Mouse (Mus musculus): Measurements from ENCODE around the gene Dpm3. TPM values are rescaled to one million over a fixed set of nuclear protein-coding genes. Genes with fewer than 3 reads are reported as not detected.
A peak's percentile ranks its signal among the peaks of the same experiment; 100 is the strongest.

Dpm3 gene
- total RNA-seq, 2 experiments from 2014 or later = 16.8 TPM; not detected in 1

DNA sequence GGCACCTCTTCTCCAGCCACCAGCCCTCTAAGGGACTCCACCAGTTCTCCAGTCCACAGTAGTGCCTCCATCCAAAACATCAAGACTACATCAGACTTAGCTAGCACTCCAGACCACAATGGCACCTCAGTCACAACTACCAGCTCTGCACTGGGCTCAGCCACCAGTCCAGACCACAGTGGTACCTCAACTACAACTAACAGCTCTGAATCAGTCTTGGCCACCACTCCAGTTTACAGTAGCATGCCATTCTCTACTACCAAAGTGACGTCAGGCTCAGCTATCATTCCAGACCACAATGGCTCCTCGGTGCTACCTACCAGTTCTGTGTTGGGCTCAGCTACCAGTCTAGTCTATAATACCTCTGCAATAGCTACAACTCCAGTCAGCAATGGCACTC lies 28.6 kb upstream of the Dpm3 start:
- ATAC-seq (replicated peaks; ENCODE audit: low FRiP score, poor library complexity, severe bottlenecking) = no peak

- no peak for ATAC-seq (replicated peaks; ENCODE audit: low FRiP score, poor library complexity, severe bottlenecking)
Observed at GRCm38 (mm10) chr3:89231345-89231744, 27.8 kb upstream of the Dpm3 start.

GRCm38 (mm10) chr3:89231772-89232275 lies 27.3 kb upstream of the Dpm3 start:
- no peak for ATAC-seq (replicated peaks; ENCODE audit: low FRiP score, poor library complexity, severe bottlenecking)

DNA sequence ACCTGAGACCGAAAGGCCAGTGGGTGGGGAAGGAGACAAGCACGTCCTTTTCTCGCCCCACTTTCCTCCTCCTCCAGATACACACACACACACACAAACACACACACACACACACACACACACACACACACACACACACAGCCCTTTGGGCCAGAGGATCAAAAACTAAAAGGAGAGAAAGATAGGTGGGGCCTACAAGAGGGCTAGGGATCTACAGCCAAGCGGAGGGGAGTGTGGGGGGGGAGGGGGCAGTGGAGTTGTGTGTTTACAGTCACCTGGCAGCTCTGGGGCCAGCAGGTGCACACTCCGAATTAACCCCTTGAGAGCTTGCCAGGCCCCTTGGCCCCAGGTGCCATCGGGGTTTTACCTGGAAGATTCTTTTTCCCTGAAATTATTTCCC lies 26.5 kb upstream of the Dpm3 start:
- no peak for ATAC-seq (replicated peaks; ENCODE audit: low FRiP score, poor library complexity, severe bottlenecking)

GRCm38 (mm10) chr3:89233562-89234110 lies 25.5 kb upstream of the Dpm3 start:
- no peak for ATAC-seq (replicated peaks; ENCODE audit: low FRiP score, poor library complexity, severe bottlenecking)

GRCm38 (mm10) chr3:89236516-89236915 lies 22.6 kb upstream of the Dpm3 start:
- ATAC-seq (replicated peaks; ENCODE audit: low FRiP score, poor library complexity, severe bottlenecking) = no peak

DNA sequence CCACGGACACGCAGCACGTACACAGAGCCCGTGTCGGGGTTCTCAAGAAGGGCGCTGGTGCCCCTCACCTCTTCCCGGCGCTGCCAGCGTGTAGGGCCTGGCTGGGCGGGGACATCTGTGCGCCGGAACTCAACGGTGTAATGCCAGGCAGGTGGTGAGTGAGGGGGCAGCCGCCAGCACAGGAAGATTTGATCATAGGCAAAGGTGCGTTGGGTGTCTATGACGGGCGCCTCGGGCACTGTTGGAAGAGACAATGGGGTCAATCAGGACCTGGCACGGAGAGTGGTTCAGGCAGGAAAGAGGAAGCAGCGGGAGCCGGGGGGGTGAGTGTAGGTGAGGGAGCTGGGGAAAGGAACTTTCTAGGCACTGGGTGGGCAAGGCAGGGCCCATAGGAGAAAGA lies 21.5 kb upstream of the Dpm3 start:
- ATAC-seq (replicated peaks; ENCODE audit: low FRiP score, poor library complexity, severe bottlenecking) = no peak

GRCm38 (mm10) chr3:89238494-89238893 lies 20.7 kb upstream of the Dpm3 start:
- no peak for ATAC-seq (replicated peaks; ENCODE audit: low FRiP score, poor library complexity, severe bottlenecking)

DNA sequence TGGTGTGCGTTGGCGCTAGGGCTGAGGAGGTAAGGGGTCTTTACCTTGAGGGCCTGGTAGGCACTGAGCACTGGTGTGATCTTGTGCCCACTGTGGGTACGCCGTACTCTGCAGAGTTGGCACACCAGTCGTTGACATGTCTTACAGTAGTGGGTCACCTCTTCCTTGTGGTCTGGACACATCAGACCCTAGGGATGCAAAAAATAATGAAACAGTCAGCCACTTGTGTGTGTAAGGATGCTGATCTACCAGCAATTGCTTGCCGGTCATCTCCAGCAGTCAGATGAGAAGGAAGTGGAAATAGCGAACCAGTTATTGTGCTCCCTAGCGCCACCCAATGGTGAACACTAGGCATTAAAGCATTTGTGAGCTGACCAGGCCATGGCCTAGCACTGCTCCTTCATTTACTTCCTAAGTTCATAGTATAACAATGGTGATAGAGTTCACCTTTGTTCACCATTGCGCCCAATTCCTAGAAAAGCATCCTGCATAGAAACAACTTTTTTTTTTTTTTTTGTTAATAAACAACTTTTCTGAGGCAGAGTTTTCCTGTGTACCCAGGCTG lies 16.7 kb upstream of the Dpm3 start:
- no peak for ATAC-seq (replicated peaks; ENCODE audit: low FRiP score, poor library complexity, severe bottlenecking)

- ATAC-seq (replicated peaks; ENCODE audit: low FRiP score, poor library complexity, severe bottlenecking) = no peak
Observed at GRCm38 (mm10) chr3:89243609-89244008, 15.5 kb upstream of the Dpm3 start.

- no peak for ATAC-seq (replicated peaks; ENCODE audit: low FRiP score, poor library complexity, severe bottlenecking)
Observed at GRCm38 (mm10) chr3:89244158-89244981, 14.8 kb upstream of the Dpm3 start.

DNA sequence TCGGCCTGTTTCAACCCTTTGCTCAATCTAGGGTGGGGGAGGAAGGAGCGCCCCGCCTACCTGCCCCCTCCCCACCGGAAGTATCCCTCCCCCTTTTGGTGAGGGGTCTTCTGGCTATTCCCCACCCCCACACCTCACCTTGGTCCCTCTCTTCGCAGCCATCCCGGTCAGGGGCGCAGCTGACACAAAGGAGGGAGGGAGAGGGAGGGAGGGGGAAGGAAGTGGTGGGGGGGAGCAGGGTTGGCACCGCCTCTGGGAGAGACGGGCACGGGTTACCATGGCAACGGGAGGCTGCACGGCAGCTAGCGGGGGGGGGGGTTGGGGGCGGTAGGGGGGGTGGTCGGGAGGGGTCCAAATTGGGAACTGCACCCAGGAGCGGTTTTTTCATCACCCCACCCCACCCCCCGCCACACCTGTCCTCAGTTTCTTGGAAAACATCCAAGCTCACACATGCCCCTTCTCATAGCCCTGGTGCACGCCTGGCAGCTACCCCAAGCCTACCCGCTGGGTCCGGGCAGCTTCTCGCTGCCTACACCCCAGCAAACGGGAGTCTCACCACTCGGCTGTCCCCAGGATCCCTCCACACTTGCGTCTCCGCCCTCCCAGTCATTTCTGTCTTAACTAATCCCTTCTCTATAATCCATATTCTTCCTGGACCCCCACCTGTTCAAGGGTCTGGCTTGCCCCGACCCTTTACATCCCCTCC lies 14.0 kb upstream of the Dpm3 start:
- no peak for ATAC-seq (replicated peaks; ENCODE audit: low FRiP score, poor library complexity, severe bottlenecking)

GRCm38 (mm10) chr3:89245688-89246171 lies 13.4 kb upstream of the Dpm3 start, which contains the start of gene Krtcap2:
Gene Krtcap2, plus strand, starts transcription at chr3:89245966.
- no peak for ATAC-seq (replicated peaks; ENCODE audit: low FRiP score, poor library complexity, severe bottlenecking)

- peak; percentile 87 for ATAC-seq (replicated peaks; ENCODE audit: low FRiP score, poor library complexity, severe bottlenecking)
Observed at GRCm38 (mm10) chr3:89246261-89247100, 12.7 kb upstream of the Dpm3 start, which contains the start of gene Trim46. Gene Trim46, minus strand, starts transcription at chr3:89246309.

GRCm38 (mm10) chr3:89247466-89247865 lies 11.7 kb upstream of the Dpm3 start:
- ATAC-seq (replicated peaks; ENCODE audit: low FRiP score, poor library complexity, severe bottlenecking) = no peak

GRCm38 (mm10) chr3:89250435-89251040 lies 8.6 kb upstream of the Dpm3 start:
- ATAC-seq (replicated peaks; ENCODE audit: low FRiP score, poor library complexity, severe bottlenecking) = 0 out of 2 replicates have a peak, but pooled peaks have one; percentile 16

- ATAC-seq (replicated peaks; ENCODE audit: low FRiP score, poor library complexity, severe bottlenecking) = no peak
Observed at GRCm38 (mm10) chr3:89251365-89251895, 7.7 kb upstream of the Dpm3 start.

DNA sequence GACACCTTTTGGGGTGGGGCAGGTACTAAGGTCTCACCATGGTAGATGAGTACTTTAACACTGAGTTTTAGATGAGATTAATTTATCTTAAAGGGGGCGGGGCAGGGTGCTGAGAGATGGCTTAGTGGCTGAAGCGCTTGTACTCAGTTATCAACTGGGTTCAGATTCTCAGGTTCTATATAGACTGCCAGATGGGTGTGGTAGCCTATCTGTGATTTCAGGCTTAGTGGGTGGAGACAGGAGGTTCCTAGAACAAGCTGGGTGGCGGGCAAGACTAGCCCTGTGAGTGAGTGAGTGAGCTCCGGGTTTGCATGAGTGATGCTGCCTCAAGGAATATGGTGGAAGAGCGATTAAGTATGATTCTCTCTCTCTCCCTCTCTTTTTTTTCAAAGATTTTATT lies 4.2 kb upstream of the Dpm3 start:
- no peak for ATAC-seq (replicated peaks; ENCODE audit: low FRiP score, poor library complexity, severe bottlenecking)

- ATAC-seq (replicated peaks; ENCODE audit: low FRiP score, poor library complexity, severe bottlenecking) = no peak
Observed at GRCm38 (mm10) chr3:89256177-89256576, 3.0 kb upstream of the Dpm3 start.

Measured in erythroid progenitor cell, adult 5-6 weeks (primary cell).